Mouse (Mus musculus) limb, embryonic 14.5 days (tissue): ENCODE measurements around the gene Nit2. TPM values are rescaled to one million over a fixed set of nuclear protein-coding genes. Genes with fewer than 3 reads are reported as not detected.

Source experiments
- ATAC-seq: fragments of 200-750 bp; cut with Nextera tagmentation; 2 replicates; pipeline ENCODE4 v1.8.0; 2017; ENCODE audit warnings: low read depth, moderate number of reproducible peaks, moderate TSS enrichment; ENCODE audit not compliant: low FRiP score
- DNase-seq: peaks from one replicate; pipeline ENCODE4 v3.0.0-alpha.2; 2015; ENCODE audit warnings: low spot score
- H3K27ac ChIP-seq: fragments of 300-500 bp; sonication (generic); replicated peaks from 2 replicates; pipeline ENCODE4 v1.5.1; 2014; ENCODE audit warnings: low read depth, mild to moderate bottlenecking, low read length, moderate library complexity, mixed read lengths
- H3K27me3 ChIP-seq: fragments of 300-500 bp; sonication (generic); 2 replicates; pipeline ENCODE4 v1.6.1; 2014; ENCODE audit warnings: low read length, mixed read lengths; ENCODE audit not compliant: control insufficient read depth, insufficient read depth
- H3K36me3 ChIP-seq: fragments of 300-500 bp; sonication (generic); 2 replicates; pipeline ENCODE4 v1.6.1; 2014; ENCODE audit warnings: mild to moderate bottlenecking, low read length, moderate library complexity, mixed read lengths; ENCODE audit not compliant: control insufficient read depth, insufficient read depth
- H3K4me1 ChIP-seq: fragments of 300-500 bp; sonication (generic); 2 replicates; pipeline ENCODE4 v1.6.1; 2014; ENCODE audit warnings: antibody characterized with exemption, low read length, mixed read lengths; ENCODE audit not compliant: control insufficient read depth, insufficient read depth
- H3K4me2 ChIP-seq: fragments of 300-500 bp; sonication (generic); replicated peaks from 2 replicates; pipeline ENCODE4 v1.6.1; 2014; ENCODE audit warnings: low read depth, mild to moderate bottlenecking, low read length, moderate library complexity; ENCODE audit not compliant: severe bottlenecking
- H3K4me3 ChIP-seq: fragments of 300-500 bp; sonication (generic); replicated peaks from 2 replicates; pipeline ENCODE4 v1.5.1; 2014; ENCODE audit warnings: low read length
- H3K9ac ChIP-seq: fragments of 300-500 bp; sonication (generic); 2 replicates; pipeline ENCODE4 v1.6.1; 2014; ENCODE audit warnings: mild to moderate bottlenecking, low read depth, low read length, moderate library complexity; ENCODE audit not compliant: severe bottlenecking
- H3K9me3 ChIP-seq: fragments of 300-500 bp; sonication (generic); 2 replicates; pipeline ENCODE4 v1.6.1; 2016; ENCODE audit warnings: low read length; ENCODE audit not compliant: control insufficient read depth
- POLR2A ChIP-seq: fragments of 200-500 bp; IDR thresholded peaks from 2 replicates; pipeline ENCODE4 v1.8.0; 2012; ENCODE audit warnings: inconsistent platforms, mild to moderate bottlenecking, moderate library complexity, borderline replicate concordance; ENCODE audit not compliant: insufficient read depth, insufficient read length; ENCODE audit errors: extremely low read depth
- WGBS: fragments of 180-500 bp; shearing (Covaris S2); extraction: QIAGEN DNeasy Blood & Tissue Kit; methylation state at CpG from one replicate; pipeline ENCODE4 v1.1.7; 2014; 5-methylcytosine and 5-hydroxymethylcytosine counted together
- polyA plus RNA-seq, 2 experiments: library from polyadenylated mRNA; depleted of rRNA in 1 of 2; stranded (reverse) in 1 of 2; unstranded in 1 of 2; fragments of >200 nt; fragmentation: Nextera tagmentation in 1 of 2; extraction: Ambion mirVana in 1 of 2; gene quantifications; 2 replicates each; pipeline versions ENCODE4 v1.2.1 to v1.2.3; 2012 to 2014

Nit2 gene
- polyA plus RNA-seq, 2 experiments = 46.4 to 83.0 TPM

DNA sequence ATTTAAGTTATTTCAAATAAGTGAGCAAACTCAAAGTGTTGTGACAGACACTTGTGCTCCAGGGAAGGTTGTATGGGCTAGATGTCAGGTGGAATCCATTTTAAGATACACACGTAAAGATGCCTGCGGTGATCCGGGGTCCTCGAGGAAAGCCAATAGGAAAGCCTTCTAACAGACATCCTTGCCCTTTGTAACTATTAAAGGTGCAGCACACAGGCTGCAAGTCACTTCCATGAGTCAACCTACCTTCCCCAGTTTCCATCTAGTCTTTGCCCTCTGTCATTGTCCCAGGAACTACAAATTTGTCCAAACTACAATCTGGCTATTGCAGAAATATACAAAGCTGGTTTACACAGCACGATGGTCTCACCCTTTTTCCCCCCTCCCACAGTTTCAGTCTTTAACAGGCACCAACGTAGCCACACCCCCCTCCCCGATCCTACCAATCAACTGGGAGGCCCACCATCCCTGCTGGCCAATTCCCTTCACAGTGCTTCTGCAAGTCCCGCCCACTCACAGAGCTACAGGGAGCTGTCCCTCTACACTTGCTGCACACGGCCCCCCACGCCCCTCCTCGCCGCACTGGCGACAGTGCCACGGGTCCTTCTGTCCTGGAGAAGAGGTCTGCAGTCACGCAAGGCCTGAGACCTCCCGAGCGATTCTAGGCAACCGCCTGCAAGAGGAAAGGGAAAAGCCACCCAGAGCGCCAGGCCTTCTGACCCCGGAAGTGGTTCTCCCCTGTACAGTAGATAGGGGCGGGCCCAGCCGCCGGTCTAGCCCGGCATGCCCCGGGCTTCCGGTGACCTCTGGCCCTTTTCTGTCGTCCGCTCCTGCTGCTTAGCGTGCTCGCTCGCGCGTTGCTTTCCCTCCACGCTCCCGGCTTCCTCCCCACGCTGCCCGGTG, 46.0 kb downstream of the Nit2 start, which contains the start of gene Tomm70a:
Gene Tomm70a, plus strand, starts transcription at position 791 of the 903 bp plus-strand sequence.
- H3K4me1 ChIP-seq = peaks cover 15% of the 10 kb centered on the region
- no peaks in the 10 kb centered on the region for H3K27me3 ChIP-seq
- DNase-seq (peak; percentile 98), ATAC-seq (peak; percentile 99)
- peak within 1 kb of the TSS; percentile 91 for H3K27ac ChIP-seq
- no peaks in the 10 kb centered on the region for H3K9me3 ChIP-seq
- no peaks in the 10 kb centered on the region for H3K36me3 ChIP-seq
- H3K4me3 ChIP-seq = peak within 1 kb of the TSS; percentile 80
- H3K4me2 ChIP-seq = peak within 1 kb of the TSS; percentile 66
- WGBS = 0% methylated on average over 34 of the region's 37 CpGs
- no peak for TF ChIP-seq POLR2A
- peak within 1 kb of the TSS; percentile 89 for H3K9ac ChIP-seq

DNA sequence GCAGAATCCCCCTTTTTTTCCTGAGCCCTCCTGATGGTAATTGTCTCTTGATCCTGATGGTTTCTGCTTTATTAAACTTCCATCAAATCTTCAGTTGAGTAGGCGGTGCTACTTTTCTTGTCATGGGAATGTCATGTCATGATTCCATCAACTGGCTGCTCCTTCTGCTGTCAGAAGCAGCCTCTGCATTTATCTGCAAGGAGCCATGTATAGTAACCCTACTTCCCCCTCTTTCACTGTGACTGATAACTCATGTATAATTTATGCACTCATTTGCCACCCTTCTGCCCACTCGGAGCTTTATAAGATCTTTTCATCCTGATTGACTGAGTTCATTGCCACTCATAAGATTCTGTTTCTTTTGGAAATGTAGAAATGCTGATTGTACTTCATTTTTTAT, 49.6 kb downstream of the Nit2 start:
- TF ChIP-seq POLR2A = no peak
- no peak overlapping the region for H3K4me3 ChIP-seq
- WGBS = 77% methylated on average over 2 of the region's 2 CpGs
- ATAC-seq (no peak), DNase-seq (no peak)
- H3K9me3 ChIP-seq = no peaks in the 10 kb centered on the region
- no peak overlapping the region for H3K4me2 ChIP-seq
- H3K36me3 ChIP-seq = no peaks in the 10 kb centered on the region
- H3K27ac ChIP-seq = no peak overlapping the region
- H3K4me1 ChIP-seq = peaks cover 2% of the 10 kb centered on the region; the same call in 1 of the 2 replicates
- H3K9ac ChIP-seq = no peak overlapping the region
- no peaks in the 10 kb centered on the region for H3K27me3 ChIP-seq

DNA sequence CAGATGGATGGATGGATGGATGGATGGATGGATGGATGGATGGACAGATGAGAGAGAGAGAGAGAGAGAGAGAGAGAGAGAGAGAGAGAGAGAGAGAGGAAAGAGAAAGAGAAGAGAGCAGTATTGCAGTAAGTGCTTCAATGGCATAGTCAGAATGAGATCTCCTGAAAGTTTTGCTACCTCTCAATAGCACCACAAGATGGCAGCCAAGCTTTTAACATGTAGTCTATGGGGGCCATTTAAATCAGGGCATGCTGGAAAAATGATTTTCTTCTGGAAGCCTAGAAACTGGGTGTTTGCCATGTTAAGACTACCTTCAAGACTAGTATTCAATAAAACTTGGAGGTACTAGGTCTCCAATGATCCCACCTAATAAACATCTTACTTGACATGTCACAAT, 51.1 kb downstream of the Nit2 start:
- Histone ChIP-seq H3K4me1 (no peaks in the 10 kb centered on the region), H3K36me3 (no peaks in the 10 kb centered on the region), H3K4me2 (no peak overlapping the region), H3K4me3 (no peak overlapping the region), H3K9me3 (no peaks in the 10 kb centered on the region), H3K27ac (no peak overlapping the region), H3K27me3 (no peaks in the 10 kb centered on the region), H3K9ac (no peak overlapping the region)
- ATAC-seq (no peak), DNase-seq (peak; percentile 73)
- no peak for TF ChIP-seq POLR2A

Other genes with a start within 250 kb of the Nit2 start
- 0.10 TPM in 1 of 2 replicates, not detected in the other for gene Lnp1, start 239.3 kb downstream of the Nit2 start, polyA plus RNA-seq (2012; rRNA removed)
- gene Lnp1, start 239.3 kb downstream of the Nit2 start, polyA plus RNA-seq (2014; fragmentation: Nextera tagmentation; extraction: Ambion mirVana) = not detected in 2 replicates
- not detected in 2 replicates for gene Tmem45a2, start 96.0 kb downstream of the Nit2 start, polyA plus RNA-seq (2012; rRNA removed)
- 0.10 TPM in 1 of 2 replicates, not detected in the other for gene Tmem45a2, start 96.0 kb downstream of the Nit2 start, polyA plus RNA-seq (2014; fragmentation: Nextera tagmentation; extraction: Ambion mirVana)
- 26.3 and 31.1 TPM in 2 replicates for gene Tomm70a, start 45.6 kb downstream of the Nit2 start, polyA plus RNA-seq (2012; rRNA removed)
- 47.6 and 50.5 TPM in 2 replicates for gene Tomm70a, start 45.6 kb downstream of the Nit2 start, polyA plus RNA-seq (2014; fragmentation: Nextera tagmentation; extraction: Ambion mirVana)
- gene Tbc1d23, start 64.2 kb upstream of the Nit2 start, polyA plus RNA-seq (2012; rRNA removed) = 46.6 and 51.5 TPM in 2 replicates
- gene Tbc1d23, start 64.2 kb upstream of the Nit2 start, polyA plus RNA-seq (2014; fragmentation: Nextera tagmentation; extraction: Ambion mirVana) = 38.9 and 44.0 TPM in 2 replicates
- gene Tmem30c, start 125.5 kb upstream of the Nit2 start, polyA plus RNA-seq (2012; rRNA removed) = 0.08 and 0.35 TPM in 2 replicates
- gene Tmem30c, start 125.5 kb upstream of the Nit2 start, polyA plus RNA-seq (2014; fragmentation: Nextera tagmentation; extraction: Ambion mirVana) = not detected in 2 replicates
- gene Filip1l, start 185.8 kb upstream of the Nit2 start, polyA plus RNA-seq (2012; rRNA removed) = 21.4 and 30.3 TPM in 2 replicates
- gene Filip1l, start 185.8 kb upstream of the Nit2 start, polyA plus RNA-seq (2014; fragmentation: Nextera tagmentation; extraction: Ambion mirVana) = 43.9 and 50.6 TPM in 2 replicates